Mouse (Mus musculus) olfactory bulb, adult 2 months (tissue): ENCODE results near the gene Magel2. TPM values are rescaled to one million over a fixed set of nuclear protein-coding genes. Genes with fewer than 3 reads are reported as not detected.

Experiments used
- H3K27ac ChIP-seq: fragments of 200-500 bp; 2 replicates; pipeline ENCODE4 v1.5.1; 2012; ENCODE audit warnings: low read depth, low read length; ENCODE audit not compliant: insufficient read depth
- H3K4me1 ChIP-seq: fragments of 200-500 bp; 2 replicates; pipeline ENCODE4 v1.6.1; 2012; ENCODE audit warnings: low read length; ENCODE audit not compliant: control insufficient read depth, insufficient read depth
- H3K4me3 ChIP-seq: fragments of 200-500 bp; 2 replicates; pipeline ENCODE4 v1.5.1; 2012; ENCODE audit warnings: mild to moderate bottlenecking, low read depth, low read length, moderate library complexity; ENCODE audit not compliant: insufficient read depth
- CTCF ChIP-seq: fragments of 200-500 bp; IDR thresholded peaks from 2 replicates; pipeline ENCODE4 v1.5.1; 2012; ENCODE audit warnings: low read depth, mild to moderate bottlenecking, low read length, moderate library complexity; ENCODE audit not compliant: insufficient read depth
- POLR2A ChIP-seq: fragments of 200-500 bp; IDR thresholded peaks from 2 replicates; pipeline ENCODE4 v1.6.1; 2012; ENCODE audit warnings: mild to moderate bottlenecking, low read depth, low read length, moderate library complexity; ENCODE audit not compliant: insufficient read depth
- WGBS: fragments of 180-500 bp; shearing (Covaris S2); methylation state at CpG from one replicate; pipeline ENCODE4 v1.1.7; 2018; 5-methylcytosine and 5-hydroxymethylcytosine counted together
- polyA plus RNA-seq: library from polyadenylated mRNA; stranded (reverse); fragments of >200 nt; gene quantifications from 2 replicates; pipeline ENCODE4 v1.2.4, GENCODE M21; 2012; ENCODE audit warnings: low replicate concordance; ENCODE audit not compliant: missing spikeins, insufficient read depth, insufficient read length

Gene Magel2
- polyA plus RNA-seq, 1 experiment = not detected

GRCm38 (mm10) chr7:62418346-62418745 is 41.5 kb downstream of the Magel2 start:
- WGBS = 47% methylated on average over 9 of the region's 9 CpGs
- no peak overlapping the region for H3K27ac ChIP-seq
- TF ChIP-seq POLR2A (no peak), CTCF (no peak)
- peak overlapping the region; percentile 71; the same call in 1 of the 2 replicates for H3K4me3 ChIP-seq
- no peaks in the 10 kb centered on the region; the same call in 1 of the 2 replicates for H3K4me1 ChIP-seq

GRCm38 (mm10) chr7:62419105-62419492 is 42.3 kb downstream of the Magel2 start:
- H3K4me3 ChIP-seq = peak overlapping the region; percentile 71
- H3K27ac ChIP-seq = no peak overlapping the region
- TF ChIP-seq CTCF = no peak
- TF ChIP-seq POLR2A = no peak
- no peaks in the 10 kb centered on the region; the same call in 1 of the 2 replicates for H3K4me1 ChIP-seq
- 43% methylated on average over 17 of the region's 17 CpGs for WGBS

- 28% methylated on average over 49 of the region's 49 CpGs for WGBS
- Histone ChIP-seq H3K4me3 (peak within 1 kb of the TSS; percentile 71), H3K4me1 (no peaks in the 10 kb centered on the region; the same call in 1 of the 2 replicates), H3K27ac (no peak within 1 kb of the TSS)
- TF ChIP-seq CTCF = no peak
- TF ChIP-seq POLR2A = peak; percentile 18; the same call in 1 of the 2 replicates
Observed at GRCm38 (mm10) chr7:62419493-62420360, 42.9 kb downstream of the Magel2 start, which contains the start of gene Mkrn3. TSS of gene Mkrn3 (minus strand) at chr7:62420139.

- TF ChIP-seq CTCF = no peak
- no peak for TF ChIP-seq POLR2A
- Histone ChIP-seq H3K4me3 (peak overlapping the region; percentile 5; the same call in 1 of the 2 replicates), H3K4me1 (no peaks in the 10 kb centered on the region; the same call in 1 of the 2 replicates), H3K27ac (no peak overlapping the region)
- 35% methylated on average over 6 of the region's 6 CpGs for WGBS
Observed at GRCm38 (mm10) chr7:62420566-62420965, 43.8 kb downstream of the Magel2 start.

GRCm38 (mm10) chr7:62423210-62423609 is 46.4 kb downstream of the Magel2 start:
- H3K4me3 ChIP-seq = no peak overlapping the region

GRCm38 (mm10) chr7:62428337-62428736 is 51.5 kb downstream of the Magel2 start:
- no peak overlapping the region for H3K27ac ChIP-seq
- no peak for TF ChIP-seq POLR2A
- no peak for TF ChIP-seq CTCF
- no peak overlapping the region for H3K4me3 ChIP-seq
- WGBS = 26% methylated on average over 8 of the region's 8 CpGs
- no peaks in the 10 kb centered on the region for H3K4me1 ChIP-seq

More at GRCm38 (mm10) chr7:62423210-62423609, 46.4 kb downstream of the Magel2 start:
- WGBS = 35% methylated on average over 4 of the region's 4 CpGs
- Histone ChIP-seq H3K4me1 (no peaks in the 10 kb centered on the region; the same call in 1 of the 2 replicates), H3K27ac (no peak overlapping the region)
- TF ChIP-seq CTCF (no peak), POLR2A (no peak)

Other genes with a start within 250 kb of the Magel2 start
- 110 TPM in 1 of 2 replicates, not detected in the other for gene Ndn, start 30.4 kb upstream of the Magel2 start, polyA plus RNA-seq
- not detected in 2 replicates for gene Mkrn3, start 43.1 kb downstream of the Magel2 start, polyA plus RNA-seq
- not detected in 2 replicates for gene Peg12, start 87.5 kb downstream of the Magel2 start, polyA plus RNA-seq